Mouse (Mus musculus): ENCODE data around the gene Stambpl1. TPM values are rescaled to one million over a fixed set of nuclear protein-coding genes. Genes with fewer than 3 reads are reported as not detected.
"Not testable (repeated sequence)": the region's sequence is repeated elsewhere in the genome, so short reads cannot be mapped to it uniquely, and the experiment has no call there.

Stambpl1 gene
- total RNA-seq, 2 experiments from 2014 or later, result 20.0 to 21.1 TPM

- no peak overlapping the region for H3K27ac ChIP-seq
- no peak for DNase-seq (ENCODE audit: low spot score in 2 of 2)
- no peak overlapping the region for H3K4me3 ChIP-seq
- no peak for TF ChIP-seq CTCF (conservative IDR thresholded peaks at IDR 0.05)
Observed at GRCm38 (mm10) chr19:34180316-34180715, 11.7 kb upstream of the Stambpl1 start.

GRCm38 (mm10) chr19:34181234-34181633 is 10.8 kb upstream of the Stambpl1 start:
- Histone ChIP-seq H3K27ac (no peak overlapping the region), H3K4me3 (no peak overlapping the region)
- no peak for TF ChIP-seq CTCF (conservative IDR thresholded peaks at IDR 0.05)
- DNase-seq (ENCODE audit: low spot score in 2 of 2), result no peak

- no peak for DNase-seq (ENCODE audit: low spot score in 2 of 2)
- Histone ChIP-seq H3K27ac (no peak overlapping the region), H3K4me3 (no peak overlapping the region)
- no peak for TF ChIP-seq CTCF (conservative IDR thresholded peaks at IDR 0.05)
Observed at GRCm38 (mm10) chr19:34182490-34182889, 9.5 kb upstream of the Stambpl1 start.

GRCm38 (mm10) chr19:34186845-34187244 is 5.2 kb upstream of the Stambpl1 start:
- no peak for DNase-seq (ENCODE audit: low spot score in 2 of 2)
- Histone ChIP-seq H3K4me3 (no peak overlapping the region), H3K27ac (no peak overlapping the region)
- TF ChIP-seq CTCF (conservative IDR thresholded peaks at IDR 0.05), result no peak

- peak overlapping the region; percentile 96 for H3K27ac ChIP-seq
- DNase-seq (ENCODE audit: low spot score in 2 of 2), result no peak
- TF ChIP-seq CTCF (conservative IDR thresholded peaks at IDR 0.05), result no peak
Observed at GRCm38 (mm10) chr19:34191645-34192007, 403 bp upstream of the Stambpl1 start.

GRCm38 (mm10) chr19:34193149-34193548 is 1.1 kb downstream of the Stambpl1 start:
- no peak for TF ChIP-seq CTCF (conservative IDR thresholded peaks at IDR 0.05)
- Histone ChIP-seq H3K4me3 (peak overlapping the region; percentile 62), H3K27ac (peak overlapping the region; percentile 96)
- peak in 1 of 2 experiments; percentile 21 for DNase-seq (ENCODE audit: low spot score in 2 of 2)

More at GRCm38 (mm10) chr19:34191645-34192007, 403 bp upstream of the Stambpl1 start:
- H3K4me3 ChIP-seq, result peak overlapping the region; percentile 62

GRCm38 (mm10) chr19:34193683-34194082 is 1.7 kb downstream of the Stambpl1 start:
- TF ChIP-seq CTCF (conservative IDR thresholded peaks at IDR 0.05), result no peak
- DNase-seq (ENCODE audit: low spot score in 2 of 2), result no peak
- peak overlapping the region; percentile 62 for H3K4me3 ChIP-seq
- H3K27ac ChIP-seq, result peak overlapping the region; percentile 96

- TF ChIP-seq CTCF (conservative IDR thresholded peaks at IDR 0.05), result no peak
- Histone ChIP-seq H3K4me3 (peak overlapping the region; percentile 62), H3K27ac (peak overlapping the region; percentile 96)
- DNase-seq (ENCODE audit: low spot score in 2 of 2), result no peak
Observed at GRCm38 (mm10) chr19:34194132-34194745, 2.2 kb downstream of the Stambpl1 start.

- DNase-seq (ENCODE audit: low spot score in 2 of 2), result no peak
- Histone ChIP-seq H3K27ac (peak overlapping the region; percentile 66; the same call in 1 of the 2 replicates), H3K4me3 (no peak overlapping the region)
- TF ChIP-seq CTCF (conservative IDR thresholded peaks at IDR 0.05), result no peak
Observed at GRCm38 (mm10) chr19:34195031-34195430, 3.0 kb downstream of the Stambpl1 start.

GRCm38 (mm10) chr19:34198066-34198465 is 6.0 kb downstream of the Stambpl1 start:
- Histone ChIP-seq H3K27ac (no peak overlapping the region), H3K4me3 (no peak overlapping the region)
- TF ChIP-seq CTCF (conservative IDR thresholded peaks at IDR 0.05), result no peak
- DNase-seq (ENCODE audit: low spot score in 2 of 2), result no peak

GRCm38 (mm10) chr19:34198901-34199300 is 6.9 kb downstream of the Stambpl1 start:
- TF ChIP-seq CTCF (conservative IDR thresholded peaks at IDR 0.05), result no peak
- Histone ChIP-seq H3K27ac (no peak overlapping the region), H3K4me3 (no peak overlapping the region)
- no peak for DNase-seq (ENCODE audit: low spot score in 2 of 2)

- TF ChIP-seq CTCF (conservative IDR thresholded peaks at IDR 0.05), result no peak
- no peak overlapping the region for H3K4me3 ChIP-seq
- H3K27ac ChIP-seq, result no peak overlapping the region
- DNase-seq (ENCODE audit: low spot score in 2 of 2), result no peak
Observed at GRCm38 (mm10) chr19:34199488-34199887, 7.5 kb downstream of the Stambpl1 start.

GRCm38 (mm10) chr19:34202668-34203067 is 10.6 kb downstream of the Stambpl1 start:
- no peak for TF ChIP-seq CTCF (conservative IDR thresholded peaks at IDR 0.05)
- Histone ChIP-seq H3K4me3 (no peak overlapping the region), H3K27ac (no peak overlapping the region)
- no peak for DNase-seq (ENCODE audit: low spot score in 2 of 2)

GRCm38 (mm10) chr19:34206128-34206527 is 14.1 kb downstream of the Stambpl1 start:
- not testable (repeated sequence) for H3K27ac ChIP-seq; DNase-seq (ENCODE audit: low spot score in 2 of 2); H3K4me3 ChIP-seq
